Mouse (Mus musculus): ENCODE data around the gene Blvrb.
A peak's percentile ranks its signal among the peaks of the same experiment; 100 is the strongest.

Blvrb gene

DNA sequence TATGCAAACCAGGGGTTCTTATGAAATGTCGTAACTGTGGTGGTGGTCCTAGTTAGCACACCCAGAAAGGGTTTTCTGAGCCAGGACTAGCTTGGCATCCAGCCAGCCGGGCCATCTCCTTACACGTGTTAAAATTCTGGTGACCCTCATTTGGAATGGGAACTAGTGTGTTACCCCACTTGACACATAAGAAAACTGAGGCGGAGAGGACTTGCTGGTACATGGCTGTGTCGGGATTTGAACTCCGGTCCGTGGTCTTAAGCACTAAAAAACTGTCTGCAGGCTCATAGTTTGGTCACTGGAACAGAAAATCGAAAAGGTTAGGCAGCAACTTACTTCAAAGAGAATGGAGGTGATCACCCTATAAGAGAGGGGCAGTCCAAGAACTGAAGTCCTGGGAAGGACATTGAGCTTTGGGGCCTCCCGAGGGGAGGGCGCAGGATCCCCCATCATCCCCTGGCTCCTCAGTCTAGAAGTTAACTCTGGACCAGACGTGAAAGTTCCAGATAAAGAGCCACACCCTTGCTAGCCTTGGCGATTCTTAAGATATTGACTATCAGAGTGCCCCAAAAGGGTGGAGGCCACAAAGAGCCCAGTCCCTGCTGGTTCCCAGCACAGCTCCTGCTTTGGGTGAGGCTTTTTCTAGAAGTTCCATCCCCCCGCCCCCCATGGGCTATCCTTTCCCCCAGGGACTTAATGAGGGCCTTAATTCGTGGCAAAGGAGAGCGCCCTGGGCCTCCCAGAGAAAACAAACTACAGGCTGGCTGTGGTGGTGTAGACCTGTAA lies 836 bp downstream of the Blvrb start:
- DNase-seq (ENCODE audit: low spot score in 2 of 2), result no peak

DNA sequence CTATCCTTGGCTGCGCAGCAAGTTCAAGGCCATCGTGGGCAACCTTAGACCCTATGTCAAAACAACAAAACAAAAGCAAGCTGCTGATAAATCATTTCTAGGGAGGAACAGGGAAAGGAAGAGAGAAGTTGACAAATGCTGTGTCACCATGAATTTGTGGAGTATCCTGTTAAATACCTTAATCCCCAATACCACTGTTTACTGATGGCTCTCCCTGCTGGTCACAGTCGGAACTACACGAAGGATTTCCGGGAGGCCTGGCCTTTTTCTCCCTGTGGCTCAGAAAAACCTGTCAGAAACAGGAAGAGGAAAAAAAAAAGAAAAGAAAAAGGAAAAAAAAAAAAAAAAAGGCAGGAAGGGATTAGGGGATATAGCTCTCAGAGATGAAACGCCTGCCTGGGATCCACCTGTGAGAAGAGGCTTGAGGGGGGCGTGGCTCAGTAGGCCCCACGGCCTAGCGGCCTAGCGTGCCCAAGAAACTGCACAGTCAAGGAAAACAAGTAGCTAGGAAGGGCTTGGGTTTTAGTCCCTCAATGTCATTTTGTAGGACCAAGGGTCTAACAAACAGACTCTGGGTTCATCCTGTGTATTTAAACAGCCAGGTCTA lies 1.6 kb downstream of the Blvrb start:
- peak; percentile 54 to 57 for DNase-seq (ENCODE audit: low spot score in 2 of 2)

DNA sequence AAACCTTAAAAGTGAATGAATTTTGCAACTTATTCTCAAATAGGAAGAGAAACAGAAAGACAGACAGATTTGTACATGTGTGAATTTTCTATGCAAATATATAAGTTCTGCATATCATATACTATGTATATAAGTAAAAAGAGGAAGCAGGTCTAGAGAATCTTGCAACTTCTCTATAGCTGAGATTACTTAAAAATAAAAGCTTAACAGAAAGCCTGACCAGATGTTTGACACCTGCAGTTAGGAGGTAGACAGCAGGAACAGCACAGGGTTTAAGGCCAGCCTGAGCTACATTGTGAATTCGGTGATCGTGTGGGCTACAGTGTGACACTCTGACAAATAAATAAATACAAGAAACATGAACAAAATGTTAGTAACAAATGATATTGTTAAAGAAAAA lies 3.6 kb downstream of the Blvrb start:
- no peak for DNase-seq (ENCODE audit: low spot score in 2 of 2)

DNA sequence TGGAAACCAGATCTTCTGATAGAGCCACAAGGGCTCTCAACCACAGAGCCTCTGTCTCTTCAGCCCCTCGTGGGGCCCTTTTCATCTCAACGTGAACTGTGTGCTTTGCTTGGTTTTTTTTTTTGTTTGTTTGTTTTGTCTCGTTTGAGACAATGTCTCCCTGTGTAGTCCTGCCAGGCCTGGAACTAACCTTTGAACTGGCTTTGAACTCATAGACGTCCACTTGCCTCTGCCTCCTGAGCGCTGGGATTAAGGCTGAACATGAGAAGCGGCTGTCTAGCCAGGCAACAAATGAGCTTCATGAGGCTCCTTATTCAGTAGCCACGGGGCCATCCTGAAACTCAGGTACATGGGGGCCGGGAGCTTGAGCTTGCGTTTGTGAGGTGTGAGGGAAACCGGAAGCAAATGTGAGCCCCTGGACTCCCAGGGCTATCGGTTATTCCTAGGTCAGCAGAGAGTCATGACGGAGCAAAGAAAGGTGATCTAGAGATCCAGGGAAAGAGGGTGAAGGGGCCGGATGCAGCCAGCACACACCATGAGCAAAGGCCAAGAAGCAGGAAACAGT lies 4.5 kb downstream of the Blvrb start:
- DNase-seq (ENCODE audit: low spot score in 2 of 2), result no peak

DNA sequence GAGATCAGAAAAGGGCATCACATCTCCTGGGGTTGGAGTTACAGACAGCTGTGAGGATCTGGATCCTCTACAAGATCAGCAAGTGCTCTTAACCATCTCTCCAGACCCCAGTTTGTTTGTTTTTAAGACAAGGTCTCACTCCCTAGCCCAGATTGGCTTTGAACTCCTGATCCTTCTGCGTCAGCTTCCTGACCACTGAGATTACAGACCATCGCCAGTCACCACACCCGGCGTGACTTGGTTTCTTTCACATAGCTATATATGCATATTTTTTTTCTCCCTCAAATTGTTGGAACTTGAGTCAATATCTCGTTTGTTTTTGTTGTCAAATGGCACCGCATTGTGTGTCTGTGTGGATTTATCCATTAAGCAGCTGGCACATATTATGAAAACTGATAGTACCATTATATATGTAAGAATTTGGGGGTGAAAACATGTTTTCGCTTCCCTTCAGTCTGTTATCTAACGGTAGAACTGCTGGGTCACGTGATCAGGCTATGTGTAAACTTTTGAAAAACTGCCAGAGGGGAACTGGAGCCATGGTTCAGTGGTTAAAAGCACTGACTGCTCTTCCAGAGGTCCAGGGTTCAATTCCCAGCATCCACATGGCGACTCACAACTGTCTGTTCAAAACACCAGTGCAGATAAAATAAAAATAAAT lies 6.8 kb downstream of the Blvrb start:
- DNase-seq (ENCODE audit: low spot score in 2 of 2), result no peak

DNA sequence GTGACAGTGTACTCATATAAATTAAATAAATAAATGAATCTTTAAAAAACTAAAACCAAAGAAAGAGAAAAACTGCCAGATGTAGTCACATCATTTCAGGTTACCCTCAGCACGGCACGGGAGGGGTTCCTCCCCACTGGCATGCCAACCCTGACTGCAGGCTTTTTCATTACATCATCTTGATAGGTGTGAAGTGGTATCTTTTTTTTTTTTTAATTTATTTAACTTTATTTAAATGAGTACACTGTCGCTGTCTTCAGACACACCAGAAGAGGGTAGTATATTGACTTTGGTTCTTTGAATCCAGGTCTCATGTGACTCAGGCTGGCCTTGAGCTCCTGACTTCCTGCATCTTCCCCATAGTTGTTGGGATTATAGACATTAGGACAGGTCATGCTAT lies 7.5 kb downstream of the Blvrb start:
- no peak for DNase-seq (ENCODE audit: low spot score in 2 of 2)

DNA sequence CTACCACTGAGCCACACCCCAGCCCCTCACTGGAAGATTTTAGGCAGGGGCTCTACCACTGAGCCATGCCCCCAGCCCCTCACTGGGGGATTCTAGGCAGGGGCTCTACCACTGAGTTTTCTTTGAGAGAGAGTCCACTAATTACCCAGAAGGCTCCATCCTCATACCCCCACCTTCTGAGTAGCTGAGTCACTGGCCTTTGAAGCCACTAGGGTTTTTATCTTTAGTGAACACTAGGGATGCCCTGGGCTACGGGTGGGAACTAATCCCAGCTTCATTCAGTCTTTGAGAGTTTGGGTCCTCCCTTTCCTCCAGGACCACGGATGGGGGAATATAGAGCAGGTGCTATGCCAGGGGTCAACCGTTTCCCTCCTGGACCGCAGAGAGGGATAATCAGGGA lies 10.8 kb downstream of the Blvrb start:
- no peak for DNase-seq (ENCODE audit: low spot score in 2 of 2)

DNA sequence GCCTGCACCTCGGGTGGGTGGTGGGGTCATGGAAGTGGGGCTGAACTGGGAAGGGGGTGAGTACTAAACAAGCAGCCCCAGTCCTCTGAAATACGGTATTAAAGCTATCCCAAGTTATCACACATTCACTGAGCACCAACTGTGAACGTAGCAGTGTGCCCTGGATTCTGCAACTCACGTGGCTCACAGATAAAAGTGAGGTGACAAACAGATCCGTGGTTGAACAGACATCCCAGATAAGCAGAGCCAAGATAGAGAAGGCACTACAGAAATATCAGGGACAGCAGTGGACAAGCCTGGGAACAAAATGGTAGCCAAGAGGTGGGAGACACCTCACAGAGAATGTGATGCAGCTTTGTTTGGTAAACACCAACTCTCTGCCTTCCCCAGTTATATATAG lies 11.9 kb downstream of the Blvrb start:
- no peak for DNase-seq (ENCODE audit: low spot score in 2 of 2)

DNA sequence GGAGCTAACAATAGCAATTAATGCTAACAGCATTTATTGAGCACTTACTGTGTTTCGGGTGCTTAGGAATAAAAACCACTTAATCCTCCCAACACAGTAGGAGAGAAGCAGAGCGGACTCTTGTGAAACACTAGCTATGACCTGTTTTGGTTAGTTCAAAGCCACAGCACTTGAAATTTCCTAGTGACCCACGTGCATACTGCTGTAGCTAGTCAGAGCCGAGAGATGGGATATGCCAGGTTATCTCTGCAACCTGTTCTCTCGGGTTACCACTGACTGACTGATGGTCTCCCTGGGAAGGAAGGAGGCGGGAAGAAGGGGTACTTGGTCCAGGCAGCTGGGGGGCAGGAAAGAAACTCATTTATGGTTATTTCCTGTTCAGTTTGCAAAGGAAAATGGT lies 12.7 kb downstream of the Blvrb start:
- DNase-seq (ENCODE audit: low spot score in 2 of 2), result no peak

DNA sequence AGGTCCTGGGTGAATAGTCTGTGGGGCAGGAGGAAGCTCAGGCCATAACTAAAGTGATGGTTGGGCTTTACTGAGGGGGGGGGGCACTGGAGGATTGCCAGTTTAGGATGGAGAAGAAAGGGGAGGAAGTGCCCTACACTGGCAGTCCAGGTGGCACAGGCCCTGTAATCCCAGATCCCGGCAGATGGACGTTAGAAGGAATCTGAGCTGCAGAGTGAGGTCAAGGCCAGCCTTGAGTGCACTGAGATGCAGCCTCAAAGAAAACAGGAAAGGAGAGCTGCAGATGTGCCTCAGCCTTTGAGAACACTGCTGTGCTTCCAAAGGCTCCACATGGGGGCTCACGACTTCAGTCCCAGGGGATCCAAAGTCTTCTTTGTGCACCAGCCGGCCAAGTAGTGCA lies 19.9 kb downstream of the Blvrb start:
- DNase-seq (ENCODE audit: low spot score in 2 of 2), result no peak

DNA sequence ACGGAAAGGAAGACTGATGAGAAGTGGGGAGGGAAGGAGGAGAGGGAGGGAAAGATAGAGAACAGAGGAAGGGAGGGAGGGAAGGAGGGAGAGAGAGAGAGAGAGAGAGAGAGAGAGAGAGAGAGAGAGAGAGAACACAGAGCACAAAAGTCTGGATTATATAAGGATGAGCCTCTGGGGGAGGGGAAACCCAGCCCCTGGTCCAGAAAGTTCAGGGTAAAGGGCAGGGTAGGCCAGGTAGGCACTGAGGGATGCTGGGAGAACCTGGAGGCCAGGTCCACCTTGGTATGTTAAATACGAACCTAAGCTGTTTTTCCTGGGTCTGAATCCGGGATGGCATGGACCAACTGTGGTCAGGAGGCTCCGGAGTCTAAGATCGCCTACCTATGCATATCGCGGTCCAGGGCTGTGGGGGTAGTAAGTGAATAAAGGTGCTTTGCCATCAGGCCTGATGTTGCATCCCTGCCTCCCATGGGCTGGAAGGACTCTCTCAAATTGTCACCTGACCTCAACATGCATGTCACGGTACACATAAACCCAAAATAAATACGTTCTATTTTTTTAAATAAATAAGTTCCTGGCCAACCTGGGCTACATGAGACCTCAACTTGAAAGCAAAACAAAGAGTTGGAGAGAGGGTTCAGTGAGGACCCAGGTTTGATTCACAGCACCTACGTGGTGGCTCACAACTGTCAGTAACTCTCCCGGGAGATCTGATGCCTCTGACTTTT lies 23.8 kb downstream of the Blvrb start:
- DNase-seq (ENCODE audit: low spot score in 2 of 2), result no peak

DNA sequence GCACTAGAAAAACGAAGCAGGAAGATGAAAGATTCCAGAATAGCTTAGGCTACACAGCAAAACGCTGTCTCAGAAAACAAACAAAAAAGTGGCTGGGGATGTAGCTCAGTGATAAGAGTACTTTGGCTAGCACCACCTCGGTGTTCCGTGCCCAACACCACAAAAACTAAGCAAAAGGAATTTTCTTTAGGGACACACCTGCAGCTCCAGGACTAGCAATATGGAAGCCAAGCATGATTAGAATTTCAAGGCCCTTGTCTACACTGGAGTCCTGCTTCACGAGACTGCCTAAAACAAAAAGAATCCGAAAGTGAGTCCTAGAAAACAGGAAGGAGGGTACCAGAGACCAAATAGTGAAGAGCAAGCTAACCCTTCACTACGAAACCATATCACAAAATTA lies 24.8 kb downstream of the Blvrb start:
- DNase-seq (ENCODE audit: low spot score in 2 of 2), result no peak

DNA sequence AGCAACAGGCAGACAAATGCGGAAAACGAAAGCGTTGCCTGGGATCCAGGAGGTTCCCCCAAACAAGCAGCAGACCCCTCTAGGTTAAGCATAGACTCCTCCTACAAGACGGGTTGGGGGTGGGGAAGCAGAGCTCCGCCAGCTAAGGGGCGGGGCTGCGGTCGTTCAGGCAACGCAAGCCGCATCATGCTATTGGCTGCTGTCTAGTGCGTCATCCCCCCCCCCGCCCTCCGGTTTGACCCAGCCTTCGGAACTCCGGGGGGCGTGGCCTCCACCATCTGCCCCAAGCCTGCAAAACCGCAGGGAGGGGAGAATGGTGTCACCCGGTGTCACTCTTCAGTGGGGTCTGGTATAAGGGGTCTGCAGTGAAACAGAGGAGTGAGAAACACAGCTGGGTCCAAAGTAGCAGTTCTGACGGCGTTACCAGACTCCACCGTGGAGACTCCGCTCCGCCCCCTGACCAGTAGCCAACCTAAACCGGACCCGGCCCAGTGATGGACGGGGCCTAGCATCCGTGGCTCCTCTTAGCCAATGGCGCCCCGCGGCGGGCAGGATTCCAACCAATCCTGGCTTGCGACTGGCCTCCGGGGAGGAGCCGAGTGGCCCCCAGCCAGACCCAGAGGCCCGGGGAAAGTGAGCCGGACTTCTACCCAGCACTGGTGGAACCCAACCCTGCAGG lies 25.5 kb downstream of the Blvrb start, which contains the start of gene Sertad3:
Gene Sertad3 (plus strand): TSS at position 613 of the 679 bp plus-strand sequence.
- DNase-seq (ENCODE audit: low spot score in 2 of 2), result peak; percentile 97

DNA sequence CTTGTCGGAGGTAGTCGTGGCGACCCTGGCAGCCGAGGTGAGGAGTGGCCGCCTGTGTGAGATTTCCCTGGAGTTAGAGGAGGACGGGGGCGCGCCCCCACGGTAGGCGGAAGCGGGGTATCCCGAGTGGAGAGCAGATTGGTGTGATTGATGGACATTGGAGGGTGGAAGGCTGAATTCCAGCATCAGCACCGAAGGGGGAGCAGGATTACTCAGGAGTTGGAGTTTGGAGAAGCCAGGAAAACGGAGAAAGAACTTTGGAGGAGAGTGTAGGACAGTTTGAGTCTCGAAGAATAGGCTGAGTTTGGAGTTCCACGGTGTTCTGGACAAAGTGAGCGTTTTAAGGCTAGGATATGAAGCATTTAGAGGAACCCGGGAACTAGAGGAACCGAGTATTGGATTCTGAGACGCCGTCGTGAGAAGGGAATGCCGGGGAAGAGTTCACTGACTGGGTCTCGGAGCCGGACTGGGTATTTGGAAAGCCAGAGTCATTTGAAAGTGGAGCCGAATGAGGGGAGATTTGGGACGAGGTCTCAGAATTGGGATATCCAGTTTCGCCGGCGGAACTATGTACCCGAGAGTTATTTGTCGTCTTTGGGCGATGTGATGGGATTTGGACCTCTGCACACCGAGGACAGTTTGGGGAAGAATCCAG lies 26.2 kb downstream of the Blvrb start:
- no peak for DNase-seq (ENCODE audit: low spot score in 2 of 2)

DNA sequence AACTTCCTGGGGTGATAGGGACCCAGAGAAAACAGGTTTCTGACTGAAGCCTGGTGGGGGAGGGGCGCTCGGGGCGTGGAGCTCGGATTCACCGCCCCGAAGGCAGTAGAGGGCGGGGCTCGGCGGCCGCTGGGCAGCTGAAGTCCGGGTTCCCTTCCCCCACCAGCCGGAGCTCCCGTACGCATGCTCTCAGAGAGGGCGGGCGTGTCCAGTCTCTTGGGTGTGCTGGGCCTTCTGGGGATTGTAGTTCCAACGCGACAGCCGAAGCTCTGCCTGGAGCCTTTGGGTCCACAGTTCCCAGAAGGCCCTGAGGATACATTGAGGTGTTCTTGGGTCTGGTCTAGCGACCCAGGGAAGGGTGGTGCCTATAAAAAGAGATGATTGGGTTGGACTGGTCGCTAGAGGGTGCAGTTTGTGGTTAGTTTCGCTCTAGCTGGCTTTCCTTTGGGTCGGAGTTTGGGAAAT lies 26.7 kb downstream of the Blvrb start:
- peak; percentile 90 to 93 for DNase-seq (ENCODE audit: low spot score in 2 of 2)

DNA sequence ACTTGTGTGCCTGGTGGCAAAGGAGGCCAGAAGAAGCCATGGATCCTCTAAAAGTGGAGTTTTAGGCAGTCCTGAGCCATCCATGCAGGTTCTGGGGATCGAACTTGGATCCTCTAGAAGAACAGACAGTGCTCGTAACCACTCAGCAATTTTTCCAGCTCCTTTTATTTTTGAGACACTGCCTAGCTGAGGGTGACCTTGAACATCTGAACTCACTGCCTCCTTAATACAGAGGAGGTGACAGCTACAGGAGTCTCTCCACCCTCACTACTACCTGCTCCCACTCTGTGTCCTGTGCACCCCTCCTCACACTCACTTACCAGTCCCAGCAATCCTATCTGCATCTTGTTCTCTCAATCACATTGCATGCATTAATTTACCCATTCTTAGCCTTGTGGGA lies 27.8 kb downstream of the Blvrb start:
- no peak for DNase-seq (ENCODE audit: low spot score in 2 of 2)

DNA sequence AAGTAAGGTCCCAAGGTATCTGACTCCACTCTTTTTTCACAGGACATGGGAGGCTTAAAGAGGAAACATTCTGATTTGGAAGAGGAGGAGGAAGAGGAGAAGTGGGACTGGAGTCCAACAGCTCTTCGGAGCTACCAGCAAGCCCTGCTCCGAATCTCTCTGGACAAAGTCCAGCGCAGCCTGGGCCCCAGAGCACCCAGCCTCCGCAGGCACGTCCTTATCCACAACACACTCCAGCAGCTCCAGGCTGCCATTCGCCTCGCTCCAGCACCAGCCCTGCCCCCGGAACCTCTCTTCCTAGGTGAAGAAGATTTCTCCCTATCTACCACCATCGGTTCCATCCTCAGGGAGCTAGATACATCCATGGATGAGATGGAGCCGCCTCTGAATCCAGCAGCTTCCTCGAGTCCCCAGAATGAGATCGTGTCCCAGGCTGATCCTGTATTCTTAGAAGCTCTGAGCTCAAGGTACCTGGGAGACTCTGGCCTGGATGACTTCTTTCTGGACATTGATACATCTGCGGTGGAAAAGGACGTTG lies 28.4 kb downstream of the Blvrb start:
- DNase-seq (ENCODE audit: low spot score in 2 of 2), result no peak

DNA sequence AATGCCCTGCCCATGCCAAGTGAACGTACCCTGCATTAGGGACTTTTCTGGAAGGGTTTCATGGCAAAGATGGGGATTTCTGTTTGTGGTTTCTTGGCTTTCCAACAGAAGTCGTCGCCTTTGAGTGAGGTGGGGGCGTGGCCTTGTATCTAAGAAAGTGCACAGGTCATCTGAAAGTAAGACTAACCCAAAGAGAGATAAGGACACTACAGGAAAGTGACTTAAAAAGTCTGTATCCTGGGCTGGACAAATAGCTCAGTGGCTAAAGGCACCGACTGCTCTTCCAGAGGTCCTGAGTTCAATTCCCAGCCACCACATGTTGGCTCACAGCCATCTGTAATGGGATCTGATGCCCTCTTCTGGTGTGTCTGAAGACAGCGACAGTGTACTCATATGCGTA lies 30.8 kb downstream of the Blvrb start:
- DNase-seq (ENCODE audit: low spot score in 2 of 2), result no peak

DNA sequence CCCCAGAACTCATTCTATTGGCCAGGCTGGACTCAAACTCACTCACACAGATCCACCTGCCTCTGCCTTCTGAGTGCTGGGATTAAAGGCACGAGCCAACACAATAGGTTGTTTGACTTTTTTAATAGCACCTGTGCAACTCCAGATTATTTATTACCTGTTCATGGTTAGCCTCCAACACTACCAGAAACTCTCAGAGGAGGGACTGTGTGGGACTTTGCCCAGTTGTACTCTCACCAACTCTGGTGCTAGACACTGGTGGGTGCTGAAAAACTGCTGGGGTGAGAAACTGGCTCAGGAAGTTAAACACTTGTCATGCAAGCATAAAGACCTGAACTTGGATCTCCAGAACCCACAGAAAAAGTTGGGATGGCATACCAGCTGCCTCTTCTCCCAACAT lies 32.0 kb downstream of the Blvrb start:
- no peak for DNase-seq (ENCODE audit: low spot score in 2 of 2)

DNA sequence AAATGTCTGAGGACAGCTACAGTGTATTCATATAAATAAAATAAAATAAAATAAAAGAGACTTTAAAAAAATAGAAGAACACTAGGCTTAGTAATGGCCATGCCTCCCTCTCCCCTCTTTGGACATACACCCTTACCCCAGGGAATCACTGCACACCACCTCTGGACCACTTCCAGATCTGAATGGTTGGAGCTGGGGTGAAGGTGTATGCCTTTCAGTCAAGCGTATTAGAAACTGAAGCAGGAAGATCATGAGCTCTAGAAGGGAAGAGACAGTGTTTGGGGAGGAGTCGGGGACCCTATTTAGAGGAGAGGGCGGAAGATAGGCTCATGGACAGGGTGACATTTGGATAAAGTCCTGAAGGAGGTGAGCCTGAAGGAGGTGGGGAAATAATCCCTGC lies 32.7 kb downstream of the Blvrb start:
- DNase-seq (ENCODE audit: low spot score in 2 of 2), result no peak

Data from frontal cortex, postnatal 25 days (tissue).